Mouse (Mus musculus) heart, postnatal 0 days (tissue): Measurements from ENCODE around the gene Ccser2.

Experiments used
- CTCF ChIP-seq: IDR thresholded peaks from 2 replicates; pipeline ENCODE4 v1.5.1; 2016; ENCODE audit warnings: antibody characterized with exemption, control low read depth, low read depth
- EP300 ChIP-seq: IDR thresholded peaks from 2 replicates; pipeline ENCODE4 v1.6.1; 2016; ENCODE audit warnings: antibody characterized with exemption, low read depth

DNA sequence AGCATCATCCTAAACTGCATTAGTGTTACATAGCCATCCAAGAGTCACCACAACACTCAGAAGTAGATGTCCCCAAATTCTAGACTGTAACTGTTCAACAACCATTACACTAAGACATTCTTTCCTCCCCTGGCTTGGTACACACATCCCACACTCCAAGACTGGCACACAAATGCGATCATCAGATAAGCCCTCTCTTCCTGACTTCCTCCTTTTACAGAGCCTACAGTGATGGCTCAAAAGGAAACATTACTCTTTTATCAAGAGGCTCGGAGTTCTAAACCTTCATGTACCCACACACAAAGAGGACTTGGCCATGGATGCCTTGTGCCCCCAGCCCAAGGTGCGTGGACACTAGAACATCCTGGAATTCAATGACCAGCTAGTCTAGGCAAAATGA, 45.2 kb downstream of the Ccser2 start:
- TF ChIP-seq CTCF (no peak), EP300 (no peak)
